Mouse (Mus musculus): ENCODE data around the gene Gm43720.

GRCm38 (mm10) chr5:138264207-138264578 lies 15.6 kb downstream of the Gm43720 start:
- TF ChIP-seq CTCF (conservative IDR thresholded peaks at IDR 0.05; ENCODE audit: low read length) (no peak), NANOG (IDR thresholded peaks at IDR 0.05; ENCODE audit: borderline replicate concordance, low read length) (no peak)

Data from E14TG2a.4 (cell line).